Mouse (Mus musculus) midbrain, embryonic 16.5 days (tissue): ENCODE data around the gene Miip. TPM values are rescaled to one million over a fixed set of nuclear protein-coding genes. Genes with fewer than 3 reads are reported as not detected.
"Not testable (repeated sequence)": the region's sequence is repeated elsewhere in the genome, so short reads cannot be mapped to it uniquely, and the experiment has no call there.

Experiments
- ATAC-seq: fragments of 200-750 bp; cut with Nextera tagmentation; 2 replicates; pipeline ENCODE4 v1.8.0; 2017; ENCODE audit warnings: moderate TSS enrichment
- H3K27ac ChIP-seq: fragments of 300-500 bp; sonication (generic); 2 replicates; pipeline ENCODE4 v1.5.1; 2014; ENCODE audit warnings: mild to moderate bottlenecking, low read length, mixed read lengths
- H3K27me3 ChIP-seq: fragments of 300-500 bp; sonication (generic); 2 replicates; pipeline ENCODE4 v1.6.1; 2014; ENCODE audit warnings: low read depth, low read length, mixed read lengths; ENCODE audit not compliant: control insufficient read depth, insufficient read depth
- H3K36me3 ChIP-seq: fragments of 300-500 bp; sonication (generic); 2 replicates; pipeline ENCODE4 v1.6.1; 2014; ENCODE audit warnings: mild to moderate bottlenecking, low read length, moderate library complexity, mixed read lengths; ENCODE audit not compliant: control insufficient read depth, insufficient read depth
- H3K4me1 ChIP-seq: fragments of 300-500 bp; sonication (generic); 2 replicates; pipeline ENCODE4 v1.6.1; 2014; ENCODE audit warnings: mild to moderate bottlenecking, low read length, mixed read lengths; ENCODE audit not compliant: control insufficient read depth, insufficient read depth
- H3K4me2 ChIP-seq: fragments of 300-500 bp; sonication (generic); 2 replicates; pipeline ENCODE4 v1.6.1; 2014; ENCODE audit warnings: mild to moderate bottlenecking, low read length, mixed read lengths
- H3K4me3 ChIP-seq: fragments of 300-500 bp; sonication (generic); 2 replicates; pipeline ENCODE4 v1.5.1; 2014; ENCODE audit warnings: low read depth, mild to moderate bottlenecking, low read length, moderate library complexity, mixed read lengths
- H3K9ac ChIP-seq: fragments of 300-500 bp; sonication (generic); 2 replicates; pipeline ENCODE4 v1.6.1; 2014; ENCODE audit warnings: low read depth, low read length, mixed read lengths
- H3K9me3 ChIP-seq: fragments of 300-500 bp; sonication (generic); replicated peaks from 2 replicates; pipeline ENCODE4 v1.6.1; 2014; ENCODE audit warnings: mild to moderate bottlenecking, low read length, mixed read lengths; ENCODE audit not compliant: control insufficient read depth, poor library complexity, severe bottlenecking
- WGBS: fragments of 180-500 bp; shearing (Covaris S2); extraction: QIAGEN DNeasy Blood & Tissue Kit; methylation state at CpG from one replicate; pipeline ENCODE4 v1.1.7; 2014; 5-methylcytosine and 5-hydroxymethylcytosine counted together
- polyA plus RNA-seq: library from polyadenylated mRNA; unstranded; fragments of >200 nt; fragmentation: Nextera tagmentation; extraction: Ambion mirVana; gene quantifications from 2 replicates; pipeline ENCODE4 v1.2.1, GENCODE M21; 2015

Miip gene
- polyA plus RNA-seq, 1 experiment from 2014 or later = 38.8 TPM

- not testable (repeated sequence) for H3K27me3 ChIP-seq, H3K4me3 ChIP-seq, H3K27ac ChIP-seq, ATAC-seq, H3K4me1 ChIP-seq, H3K9ac ChIP-seq, H3K4me2 ChIP-seq
- H3K36me3 ChIP-seq = peaks cover 20% of the 10 kb centered on the region
- WGBS = 90% methylated on average over 7 of the region's 7 CpGs
- peaks cover 40% of the 10 kb centered on the region for H3K9me3 ChIP-seq
Measured at GRCm38 (mm10) chr4:147819659-147820058, 49.0 kb downstream of the Miip start.

- Histone ChIP-seq H3K9ac (no peak overlapping the region), H3K4me3 (no peak overlapping the region), H3K36me3 (no peaks in the 10 kb centered on the region), H3K27me3 (no peaks in the 10 kb centered on the region), H3K9me3 (no peaks in the 10 kb centered on the region), H3K4me2 (no peak overlapping the region), H3K27ac (no peak overlapping the region), H3K4me1 (no peaks in the 10 kb centered on the region)
- ATAC-seq = no peak
- 84% methylated on average over 2 of the region's 2 CpGs for WGBS
Measured at GRCm38 (mm10) chr4:147814592-147815167, 53.9 kb downstream of the Miip start.

GRCm38 (mm10) chr4:147813249-147813765 lies 55.3 kb downstream of the Miip start:
- Histone ChIP-seq H3K27me3 (no peaks in the 10 kb centered on the region), H3K9me3 (no peaks in the 10 kb centered on the region), H3K4me3 (no peak overlapping the region), H3K4me2 (no peak overlapping the region), H3K9ac (no peak overlapping the region), H3K36me3 (no peaks in the 10 kb centered on the region), H3K27ac (no peak overlapping the region), H3K4me1 (no peaks in the 10 kb centered on the region)
- 35% methylated on average over 5 of the region's 5 CpGs for WGBS
- no peak for ATAC-seq

Other genes with a start within 250 kb of the Miip start
- gene Zfp979, start 226.3 kb downstream of the Miip start, polyA plus RNA-seq = 2.1 and 2.7 TPM in 2 replicates
- gene Zfp534, start 166.3 kb downstream of the Miip start, polyA plus RNA-seq = 0.09 TPM in 1 of 2 replicates, not detected in the other
- gene Zfp984, start 59.0 kb downstream of the Miip start, polyA plus RNA-seq = 3.3 and 3.9 TPM in 2 replicates
- gene Zfp933, start 20.4 kb downstream of the Miip start, polyA plus RNA-seq = 5.9 and 7.5 TPM in 2 replicates
- gene Fv1, start 163 bp upstream of the Miip start, polyA plus RNA-seq = 7.5 and 10.5 TPM in 2 replicates
- gene Mfn2, start 35.9 kb upstream of the Miip start, polyA plus RNA-seq = 107 and 108 TPM in 2 replicates
- 20.8 and 21.2 TPM in 2 replicates for gene Plod1, start 68.0 kb upstream of the Miip start, polyA plus RNA-seq
- gene 2510039O18Rik, start 72.1 kb upstream of the Miip start, polyA plus RNA-seq = 9.5 and 11.1 TPM in 2 replicates
- not detected in 2 replicates for gene Nppb, start 117.0 kb upstream of the Miip start, polyA plus RNA-seq
- 2.4 and 3.3 TPM in 2 replicates for gene Nppa, start 131.9 kb upstream of the Miip start, polyA plus RNA-seq
- gene Clcn6, start 170.0 kb upstream of the Miip start, polyA plus RNA-seq = 36.5 and 36.9 TPM in 2 replicates
- 21.5 and 22.2 TPM in 2 replicates for gene Mthfr, start 170.3 kb upstream of the Miip start, polyA plus RNA-seq
- 7.7 and 8.1 TPM in 2 replicates for gene Agtrap, start 219.2 kb upstream of the Miip start, polyA plus RNA-seq